Mouse (Mus musculus) cortical plate, adult 2 months (tissue): ENCODE results near the gene Zfp326.

ENCODE experiments used
- CTCF ChIP-seq: fragments of 200-500 bp; IDR thresholded peaks from 2 replicates; pipeline ENCODE4 v1.5.1; 2011; ENCODE audit warnings: mild to moderate bottlenecking, control low read depth, low read length; ENCODE audit not compliant: insufficient read depth; ENCODE audit errors: extremely low read depth
- POLR2A ChIP-seq: fragments of 200-500 bp; IDR thresholded peaks from 2 replicates; pipeline ENCODE4 v1.6.1; 2011; ENCODE audit warnings: mild to moderate bottlenecking, low read length, control low read depth; ENCODE audit not compliant: insufficient read depth; ENCODE audit errors: extremely low read depth

DNA sequence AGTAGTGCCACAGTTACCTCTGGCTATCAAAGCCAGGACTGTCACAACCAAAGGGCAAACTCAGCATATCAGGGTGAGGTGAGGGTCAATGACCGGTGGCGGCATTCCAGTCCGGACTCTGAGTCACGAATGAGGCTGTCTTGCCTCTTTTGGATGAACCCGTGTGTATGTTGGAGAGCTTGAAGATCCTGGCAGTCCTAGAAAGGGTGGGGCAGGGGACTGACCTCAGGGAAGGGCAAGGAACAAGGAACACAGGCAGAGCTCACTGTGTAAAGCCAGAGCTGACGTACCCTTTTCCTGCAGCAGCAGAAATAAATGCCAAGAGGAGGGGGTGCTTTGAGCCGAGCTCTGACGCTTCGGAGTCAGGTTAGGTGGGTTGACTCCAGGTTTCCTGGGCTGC is 40.4 kb upstream of the Zfp326 start:
- no peak for TF ChIP-seq POLR2A
- TF ChIP-seq CTCF = no peak
